ENCODE assay signal across 9 mouse cellular contexts in the genomic region with DNA sequence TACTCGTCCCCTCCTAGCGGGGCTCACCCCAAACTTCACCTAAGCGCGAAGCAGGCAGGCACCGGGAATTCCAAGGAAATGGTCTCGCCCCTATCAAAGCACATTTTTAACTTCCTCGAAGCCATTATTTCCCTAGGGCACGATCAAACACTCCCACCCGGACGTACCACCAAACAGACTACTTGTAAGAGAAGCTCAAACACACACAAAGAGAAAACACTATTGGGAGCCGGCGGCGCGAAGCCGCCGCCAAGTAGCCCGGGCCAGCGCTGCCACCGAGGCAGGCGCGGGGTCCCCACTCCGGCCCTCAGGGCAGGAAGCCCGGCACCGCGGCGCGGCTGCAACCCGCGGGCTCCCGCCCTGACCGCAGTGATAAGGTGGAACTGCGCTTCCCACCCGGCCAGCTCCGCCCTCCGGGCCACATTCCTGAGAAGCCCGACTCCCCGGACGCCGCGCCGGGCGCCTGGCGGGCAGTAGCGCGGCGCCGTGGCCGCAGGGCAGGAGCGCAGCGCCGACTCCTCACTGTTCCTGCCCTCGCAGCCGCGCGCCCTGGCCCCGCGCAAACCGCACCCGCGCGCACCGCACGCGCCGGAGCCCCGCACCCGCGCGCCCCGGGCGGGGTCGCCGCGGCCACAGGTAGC. TPM values are rescaled to one million over a fixed set of nuclear protein-coding genes. Genes with fewer than 3 reads are reported as not detected.
DNase-seq lines count a peak whose midpoint lies in the region; ATAC-seq and TF ChIP-seq lines count a peak whose summit lies in the region.
"Had no signal": no experiment of that assay in that cellular context is flagged by ENCODE, and none has a peak within 500 bp of the region (broad histone marks: within the 10 kb centered on the region; RNA-seq: fewer than 3 reads in every experiment).

No protein-coding gene starts in this region.

- under 1% methylated on average over 64 of the region's 74 CpGs for WGBS in forebrain, postnatal 0 days
- WGBS in hindbrain, embryonic 12.5 days, result under 1% methylated on average over 64 of the region's 74 CpGs
- under 1% methylated on average over 34 of the region's 74 CpGs for WGBS in limb, embryonic 14.5 days
- WGBS in midbrain, embryonic 15.5 days, result under 1% methylated on average over 73 of the region's 74 CpGs

- H3K4me1 ChIP-seq in forebrain, postnatal 0 days (ENCODE audit: insufficient read depth), result 0 out of 2 replicates have a peak, but pooled peaks cover 4% of the 10 kb centered on the region
- peaks cover 15% of the 10 kb centered on the region for H3K4me1 ChIP-seq in hindbrain, embryonic 12.5 days
- peaks cover 11% of the 10 kb centered on the region for H3K4me1 ChIP-seq in limb, embryonic 14.5 days (ENCODE audit: control insufficient read depth, insufficient read depth, low read length)
- H3K4me1 ChIP-seq in midbrain, embryonic 15.5 days, result peaks cover 21% of the 10 kb centered on the region

- no peaks in the 10 kb centered on the region for H3K36me3 ChIP-seq in forebrain, postnatal 0 days (ENCODE audit: insufficient read depth)
- no peaks in the 10 kb centered on the region for H3K36me3 ChIP-seq in hindbrain, embryonic 12.5 days
- no peaks in the 10 kb centered on the region for H3K36me3 ChIP-seq in limb, embryonic 14.5 days (ENCODE audit: control insufficient read depth, insufficient read depth, low read length)
- H3K36me3 ChIP-seq in midbrain, embryonic 15.5 days (replicated peaks), result no peaks in the 10 kb centered on the region

- H3K9me3 ChIP-seq in forebrain, postnatal 0 days (ENCODE audit: low read length), result no peaks in the 10 kb centered on the region
- H3K9me3 ChIP-seq in hindbrain, embryonic 12.5 days (replicated peaks), result no peaks in the 10 kb centered on the region
- no peaks in the 10 kb centered on the region for H3K9me3 ChIP-seq in limb, embryonic 14.5 days (ENCODE audit: control insufficient read depth, low read length)
- no peaks in the 10 kb centered on the region for H3K9me3 ChIP-seq in midbrain, embryonic 15.5 days

- no peak for TF ChIP-seq CTCF in forebrain, postnatal 0 days (IDR thresholded peaks at IDR 0.05; ENCODE audit: low read depth)

- H3K4me2 ChIP-seq in forebrain, postnatal 0 days (ENCODE audit: low read depth), result peak overlapping the region; percentile 80
- H3K4me2 ChIP-seq in hindbrain, embryonic 12.5 days (replicated peaks), result peak overlapping the region; percentile 83
- peak overlapping the region; percentile 82 for H3K4me2 ChIP-seq in limb, embryonic 14.5 days (replicated peaks; ENCODE audit: low read depth, low read length, severe bottlenecking)
- peak overlapping the region; percentile 77 for H3K4me2 ChIP-seq in midbrain, embryonic 15.5 days

- DNase-seq in T-cell, adult 2 months (ENCODE audit: low spot score), result peak; percentile 58
- peak; percentile 46 for DNase-seq in cerebellum, adult 11-12 months
- peak; percentile 48 for DNase-seq in forebrain, postnatal 0 days
- DNase-seq in limb, embryonic 14.5 days (ENCODE audit: low spot score), result peak; percentile 28
- peak; percentile 15 to 68 for DNase-seq in spleen, postnatal 4 days (ENCODE audit: low spot score in 2 of 2)
- no peak for DNase-seq in layer of hippocampus, adult 18-20 months (ENCODE audit: low spot score in 2 of 2)

- H3K4me3 ChIP-seq in forebrain, postnatal 0 days (ENCODE audit: low read depth, low read length), result peak overlapping the region; percentile 88
- peak overlapping the region; percentile 84 for H3K4me3 ChIP-seq in hindbrain, embryonic 12.5 days
- peak overlapping the region; percentile 78 for H3K4me3 ChIP-seq in limb, embryonic 14.5 days (replicated peaks; ENCODE audit: low read length)
- peak overlapping the region; percentile 91 for H3K4me3 ChIP-seq in midbrain, embryonic 15.5 days

- no peaks in the 10 kb centered on the region for H3K27me3 ChIP-seq in forebrain, postnatal 0 days (ENCODE audit: insufficient read depth, low read length)
- no peaks in the 10 kb centered on the region for H3K27me3 ChIP-seq in hindbrain, embryonic 12.5 days
- H3K27me3 ChIP-seq in limb, embryonic 14.5 days (ENCODE audit: control insufficient read depth, insufficient read depth, low read length), result no peaks in the 10 kb centered on the region
- 0 out of 2 replicates have a peak, but pooled peaks cover 2% of the 10 kb centered on the region for H3K27me3 ChIP-seq in midbrain, embryonic 15.5 days (replicated peaks)

- peak; percentile 73 for ATAC-seq in forebrain, postnatal 0 days
- ATAC-seq in hindbrain, embryonic 12.5 days (ENCODE audit: low FRiP score), result peak; percentile 72
- ATAC-seq in limb, embryonic 14.5 days (ENCODE audit: low FRiP score, low read depth), result peak; percentile 75
- peak; percentile 85 for ATAC-seq in midbrain, embryonic 15.5 days (replicated peaks)

- TF ChIP-seq POLR2A in limb, embryonic 14.5 days (IDR thresholded peaks at IDR 0.05; ENCODE audit: borderline replicate concordance, extremely low read depth, insufficient read depth, insufficient read length), result no peak

- H3K27ac ChIP-seq in forebrain, postnatal 0 days (ENCODE audit: low read depth, low read length), result peak overlapping the region; percentile 92
- H3K27ac ChIP-seq in hindbrain, embryonic 12.5 days, result peak overlapping the region; percentile 94
- peak overlapping the region; percentile 73 for H3K27ac ChIP-seq in limb, embryonic 14.5 days (replicated peaks; ENCODE audit: low read depth, low read length)
- peak overlapping the region; percentile 88 for H3K27ac ChIP-seq in midbrain, embryonic 15.5 days
- H3K27ac ChIP-seq: macrophage had no signal

- peak overlapping the region; percentile 84 for H3K9ac ChIP-seq in forebrain, postnatal 0 days
- peak overlapping the region; percentile 84 for H3K9ac ChIP-seq in hindbrain, embryonic 12.5 days
- H3K9ac ChIP-seq in limb, embryonic 14.5 days (ENCODE audit: low read depth, low read length, severe bottlenecking), result peak overlapping the region; percentile 79
- peak overlapping the region; percentile 87 for H3K9ac ChIP-seq in midbrain, embryonic 15.5 days

RNA-seq across cellular contexts. Expression of a gene that starts 0.8 kb away (rescaled TPM):
- 56.6 and 69.6 TPM in 2 replicates for total RNA-seq in forebrain, postnatal 0 days (2014; rRNA removed)
- polyA plus RNA-seq in forebrain, postnatal 0 days (2015; fragmentation: Nextera tagmentation; extraction: Ambion mirVana), result 34.4 and 35.0 TPM in 2 replicates
- 19.4 and 21.7 TPM in 2 replicates for polyA plus RNA-seq in hindbrain, embryonic 12.5 days (2016; fragmentation: Nextera tagmentation; extraction: Ambion mirVana)
- polyA plus RNA-seq in limb, embryonic 14.5 days (2012; rRNA removed), result 21.6 and 23.2 TPM in 2 replicates
- polyA plus RNA-seq in limb, embryonic 14.5 days (2014; fragmentation: Nextera tagmentation; extraction: Ambion mirVana), result 25.4 and 29.4 TPM in 2 replicates
- polyA plus RNA-seq in midbrain, embryonic 15.5 days (2015; fragmentation: Nextera tagmentation; extraction: Ambion mirVana), result 20.7 and 21.6 TPM in 2 replicates
- 10 to 100 TPM; 23.4 to 23.7 TPM for total RNA-seq in layer of hippocampus, adult 18-20 months (2021)

Comparison
In these comparisons a context has a peak if more than half of its experiments do, and no peak if none do; other contexts are left out.
1. DNase-seq: peak in T-cell, adult 2 months (single experiment), cerebellum, adult 11-12 months (single experiment), forebrain, postnatal 0 days (single experiment), limb, embryonic 14.5 days (single experiment) and spleen, postnatal 4 days (2 of 2); none in layer of hippocampus, adult 18-20 months (0 of 2).
2. Peak in every context shown above with its lines, with median percentiles within 50 percentile points of each other: ATAC-seq, H3K27ac ChIP-seq, H3K4me2 ChIP-seq, H3K4me3 ChIP-seq and H3K9ac ChIP-seq.